Mouse (Mus musculus) retina, embryonic 14.5 days (tissue): ENCODE data around the gene Klre1.
"Not testable (repeated sequence)": the region's sequence is repeated elsewhere in the genome, so short reads cannot be mapped to it uniquely, and the experiment has no call there.

Source experiments
- DNase-seq: peaks from one replicate; pipeline ENCODE4 v3.0.0-alpha.2; 2015; ENCODE audit warnings: low spot score

Klre1 gene

GRCm38 (mm10) chr6:129583014-129583413 lies 5.3 kb downstream of the Klre1 start:
- no peak for DNase-seq

- no peak for DNase-seq
Measured at GRCm38 (mm10) chr6:129591508-129591907, 13.8 kb downstream of the Klre1 start, which contains the start of gene Klrd1. TSS of gene Klrd1 (plus strand) at chr6:129591782.

- DNase-seq = no peak
Measured at GRCm38 (mm10) chr6:129608372-129608771, 30.7 kb downstream of the Klre1 start.

DNA sequence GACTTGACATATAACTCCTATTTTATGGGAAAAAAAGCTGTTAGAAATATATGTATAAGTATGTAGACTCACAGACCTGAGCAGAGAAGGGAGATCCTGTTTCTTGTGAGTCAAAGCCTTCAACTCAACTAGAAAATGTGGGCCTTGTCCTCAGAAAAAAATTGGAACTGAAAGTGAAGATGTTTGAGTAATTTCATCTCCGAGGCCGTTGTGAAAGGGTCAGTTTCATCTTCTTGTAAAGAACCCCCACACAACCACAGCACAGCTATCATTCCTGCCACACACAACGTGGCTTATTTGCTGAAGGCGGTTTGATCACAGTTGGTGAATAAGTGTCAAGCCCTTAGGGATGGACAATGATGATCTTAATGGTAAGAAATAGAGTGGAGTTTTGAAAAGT lies 46.0 kb downstream of the Klre1 start, which contains the start of gene Klrk1:
Klrk1 (minus strand) TSS at position 130 of the 400 bp plus-strand sequence.
- DNase-seq = no peak

DNA sequence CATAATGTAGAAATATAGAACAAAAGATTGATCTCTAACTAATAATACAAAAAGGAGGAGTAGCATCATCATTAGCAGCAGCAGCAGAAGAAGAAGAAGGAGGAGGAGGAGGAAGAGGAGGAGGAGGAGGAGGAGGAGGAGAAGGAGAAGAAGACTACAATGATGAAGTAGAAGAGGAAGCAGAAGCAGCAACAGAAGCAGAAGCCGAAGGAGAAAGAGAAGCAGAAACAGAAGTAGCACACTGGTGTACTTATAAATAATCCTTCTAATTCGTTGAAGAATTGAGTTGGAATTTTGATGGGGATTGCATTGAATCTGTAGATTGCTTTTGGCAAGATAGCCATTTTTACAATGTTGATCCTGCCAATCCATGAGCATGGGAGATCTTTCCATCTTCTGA lies 53.3 kb downstream of the Klre1 start:
- not testable (repeated sequence) for DNase-seq
